Mouse (Mus musculus) layer of hippocampus, adult 2 months (tissue): Measurements from ENCODE around the gene Fitm2. TPM values are rescaled to one million over a fixed set of nuclear protein-coding genes. Genes with fewer than 3 reads are reported as not detected.
A peak's percentile ranks its signal among the peaks of the same experiment; 100 is the strongest.
"Not testable (repeated sequence)": the region's sequence is repeated elsewhere in the genome, so short reads cannot be mapped to it uniquely, and the experiment has no call there.

Experiments
- DNase-seq, 2 experiments: peaks; one replicate each; pipeline ENCODE4 v3.0.0; 2022; ENCODE audit warnings: low spot score in 2 of 2
- H3K27ac ChIP-seq: fragments of 200-600 bp; 2 replicates; pipeline ENCODE4 v1.8.1; 2022
- H3K4me3 ChIP-seq: fragments of 200-600 bp; 2 replicates; pipeline ENCODE4 v1.8.1; 2022; ENCODE audit warnings: mild to moderate bottlenecking
- CTCF ChIP-seq: fragments of 200-600 bp; conservative IDR thresholded peaks from 2 replicates; pipeline ENCODE4 v1.8.1; 2022; ENCODE audit warnings: antibody characterized with exemption, mild to moderate bottlenecking, moderate library complexity
- total RNA-seq, 2 experiments: library from RNA; stranded (reverse); gene quantifications; 2 replicates each; pipeline ENCODE4 v1.2.3; 2021

Gene Fitm2
- total RNA-seq, 2 experiments from 2014 or later = 19.0 to 20.0 TPM

DNA sequence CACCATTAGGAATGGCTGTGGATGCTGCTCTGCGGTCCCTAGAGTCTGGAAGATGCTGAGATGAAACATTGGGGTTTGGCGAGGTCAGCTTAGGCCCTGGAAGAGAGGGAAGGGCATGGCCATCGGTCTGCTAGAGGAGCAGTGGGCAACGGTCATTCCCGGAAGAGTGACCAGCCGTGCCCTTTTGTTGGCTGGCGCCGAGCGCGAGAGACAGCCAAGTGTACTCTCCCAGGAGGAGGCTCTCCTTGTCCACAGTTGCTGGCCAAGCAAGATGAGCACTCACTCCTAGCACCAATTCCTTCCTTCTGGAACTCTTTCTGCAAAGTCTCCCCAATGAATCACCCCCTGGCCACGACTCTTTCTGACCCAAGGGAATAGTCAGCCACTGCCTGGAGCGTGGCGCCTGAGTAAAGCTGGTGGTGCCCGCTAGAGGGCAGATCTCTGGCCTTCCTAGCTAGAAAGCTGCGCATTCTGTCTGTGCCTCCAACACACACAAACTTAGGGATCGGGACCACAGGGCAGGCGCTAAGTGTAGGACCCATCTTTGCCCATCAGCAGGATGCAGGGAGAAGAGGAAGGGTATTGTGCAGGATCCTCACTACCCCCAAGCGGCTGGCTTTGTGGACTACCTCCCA is 7.9 kb upstream of the Fitm2 start:
- TF ChIP-seq CTCF = peak; percentile 70
- Histone ChIP-seq H3K4me3 (no peak overlapping the region), H3K27ac (no peak overlapping the region)
- no peak for DNase-seq

- TF ChIP-seq CTCF = no peak
- no peak for DNase-seq
- Histone ChIP-seq H3K27ac (peak overlapping the region; percentile 90), H3K4me3 (peak overlapping the region; percentile 80)
These were observed 541 bp downstream of the Fitm2 start for GRCm38 (mm10) chr2:163471710-163472465.

- TF ChIP-seq CTCF = no peak
- H3K27ac ChIP-seq = peak overlapping the region; percentile 90; the same call in 1 of the 2 replicates
- no peak for DNase-seq
- peak overlapping the region; percentile 80 for H3K4me3 ChIP-seq
These were observed 1.3 kb downstream of the Fitm2 start for GRCm38 (mm10) chr2:163471136-163471535.

GRCm38 (mm10) chr2:163469711-163470110 is 2.7 kb downstream of the Fitm2 start:
- Histone ChIP-seq H3K27ac (no peak overlapping the region), H3K4me3 (no peak overlapping the region)
- no peak for DNase-seq
- TF ChIP-seq CTCF = no peak

- no peak for TF ChIP-seq CTCF
- DNase-seq = no peak
- H3K27ac ChIP-seq = no peak overlapping the region
- H3K4me3 ChIP-seq = no peak overlapping the region
These were observed 3.6 kb downstream of the Fitm2 start for GRCm38 (mm10) chr2:163468866-163469265.

DNA sequence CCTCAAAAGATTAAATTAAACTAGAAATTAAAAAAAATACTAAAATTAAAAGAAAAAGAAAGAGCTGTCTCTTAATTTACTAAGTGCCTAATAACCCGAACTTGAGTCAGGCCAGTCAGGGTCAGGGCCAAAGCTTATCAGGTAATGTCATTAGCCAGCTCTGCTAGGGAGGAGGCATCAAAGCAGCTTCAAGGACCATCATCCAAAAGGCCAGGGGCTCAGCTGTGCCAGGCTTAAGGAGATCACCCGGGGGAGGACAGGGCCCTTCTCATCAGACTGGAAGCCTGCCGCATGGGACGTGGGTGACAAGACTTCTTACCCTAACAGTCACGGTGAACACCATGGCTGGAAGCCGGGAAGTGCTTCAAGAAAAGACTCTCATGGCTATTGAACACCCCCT is 4.8 kb downstream of the Fitm2 start:
- H3K27ac ChIP-seq = no peak overlapping the region
- no peak for DNase-seq
- no peak for TF ChIP-seq CTCF

GRCm38 (mm10) chr2:163466771-163467170 is 5.7 kb downstream of the Fitm2 start:
- no peak for DNase-seq
- Histone ChIP-seq H3K27ac (no peak overlapping the region), H3K4me3 (no peak overlapping the region)
- no peak for TF ChIP-seq CTCF

More for the DNA sequence above, 4.8 kb downstream of the Fitm2 start:
- H3K4me3 ChIP-seq = no peak overlapping the region

GRCm38 (mm10) chr2:163464562-163464961 is 7.9 kb downstream of the Fitm2 start:
- H3K27ac ChIP-seq = no peak overlapping the region
- TF ChIP-seq CTCF = no peak
- DNase-seq = no peak

DNA sequence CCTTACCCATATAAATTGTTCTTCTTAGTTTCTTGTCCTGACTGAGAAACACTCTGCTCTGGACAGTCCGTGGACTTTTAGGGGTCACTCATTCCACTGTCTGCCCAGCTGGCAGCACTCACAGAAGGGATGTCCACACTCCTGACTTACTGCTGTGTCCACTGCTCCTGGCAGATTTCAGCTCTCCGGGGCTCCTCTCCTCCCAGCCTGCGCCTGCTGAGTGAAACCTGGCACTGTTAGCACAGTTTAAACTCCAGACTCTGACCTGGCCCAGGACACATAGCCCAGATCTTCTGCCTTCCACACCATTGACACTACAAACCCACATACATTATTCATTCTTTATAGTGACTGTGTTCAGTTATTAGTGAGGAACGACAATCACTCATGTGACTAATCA is 8.4 kb downstream of the Fitm2 start:
- Histone ChIP-seq H3K4me3 (no peak overlapping the region), H3K27ac (no peak overlapping the region)
- no peak for DNase-seq
- no peak for TF ChIP-seq CTCF

More at GRCm38 (mm10) chr2:163464562-163464961, 7.9 kb downstream of the Fitm2 start:
- no peak overlapping the region for H3K4me3 ChIP-seq

- no peak for TF ChIP-seq CTCF
- Histone ChIP-seq H3K27ac (no peak overlapping the region), H3K4me3 (no peak overlapping the region)
- DNase-seq = no peak
These were observed 9.1 kb downstream of the Fitm2 start for GRCm38 (mm10) chr2:163463251-163463769.

- Histone ChIP-seq H3K4me3 (no peak overlapping the region), H3K27ac (no peak overlapping the region)
- TF ChIP-seq CTCF = no peak
- no peak for DNase-seq
These were observed 9.6 kb downstream of the Fitm2 start for GRCm38 (mm10) chr2:163462801-163463200.

- no peak for DNase-seq
- no peak for TF ChIP-seq CTCF
- no peak overlapping the region for H3K4me3 ChIP-seq
- no peak overlapping the region for H3K27ac ChIP-seq
These were observed 10.0 kb downstream of the Fitm2 start for GRCm38 (mm10) chr2:163462386-163462785.

GRCm38 (mm10) chr2:163461307-163461706 is 11.1 kb downstream of the Fitm2 start:
- H3K27ac ChIP-seq, DNase-seq, H3K4me3 ChIP-seq: not testable (repeated sequence)

- Histone ChIP-seq H3K27ac (no peak overlapping the region), H3K4me3 (no peak overlapping the region)
- no peak for DNase-seq
- no peak for TF ChIP-seq CTCF
These were observed 11.8 kb downstream of the Fitm2 start for GRCm38 (mm10) chr2:163460622-163461021.
